Mouse (Mus musculus): ENCODE results near the gene St14.

GRCm38 (mm10) chr9:31148135-31148534 is 16.5 kb upstream of the St14 start:
- TF ChIP-seq MYOG (IDR thresholded peaks at IDR 0.05; ENCODE audit: control insufficient read depth in 1 of 3, insufficient read depth in 1 of 3, insufficient read length in 2 of 3, low read depth in 2 of 3) (no peak), TCF3 (IDR thresholded peaks at IDR 0.05; ENCODE audit: insufficient read length, low read depth) (no peak), MAX (IDR thresholded peaks at IDR 0.05; ENCODE audit: low read depth) (no peak), USF1 (IDR thresholded peaks at IDR 0.05; ENCODE audit: low read depth) (no peak), POLR2A (IDR thresholded peaks at IDR 0.05; ENCODE audit: insufficient read length, low read depth) (no peak), MYOD1 (IDR thresholded peaks at IDR 0.05; ENCODE audit: control insufficient read depth in 1 of 3, insufficient read length in 2 of 3, low read depth in 2 of 3) (no peak), SRF (IDR thresholded peaks at IDR 0.05; ENCODE audit: control insufficient read depth, insufficient read length, low read depth) (no peak), TCF12 (IDR thresholded peaks at IDR 0.05; ENCODE audit: insufficient read depth, poor library complexity, severe bottlenecking) (no peak), E2F4 (IDR thresholded peaks at IDR 0.05; ENCODE audit: insufficient read depth) (no peak), REST (IDR thresholded peaks at IDR 0.05; ENCODE audit: insufficient read depth, insufficient read length) (no peak), POLR2AphosphoS2 (IDR thresholded peaks at IDR 0.05; ENCODE audit: insufficient read length, low read depth) (no peak), CEBPB (IDR thresholded peaks at IDR 0.05; ENCODE audit: insufficient read depth, poor library complexity, severe bottlenecking) (no peak)
